Mouse (Mus musculus) forebrain, embryonic 10.5 days (tissue): ENCODE data around the gene Ptprd. TPM values are rescaled to one million over a fixed set of nuclear protein-coding genes. Genes with fewer than 3 reads are reported as not detected.

ENCODE experiments used
- DNase-seq: peaks from one replicate; pipeline ENCODE4 v3.0.0-alpha.2; 2017; ENCODE audit warnings: low spot score; ENCODE audit errors: extremely low spot score
- H3K27ac ChIP-seq: fragments of 300-500 bp; sonication (generic); 2 replicates; pipeline ENCODE4 v1.5.1; 2016; ENCODE audit warnings: mild to moderate bottlenecking
- H3K27me3 ChIP-seq: fragments of 300-500 bp; sonication (generic); 2 replicates; pipeline ENCODE4 v1.6.1; 2016; ENCODE audit warnings: mild to moderate bottlenecking; ENCODE audit not compliant: poor library complexity, severe bottlenecking
- H3K36me3 ChIP-seq: fragments of 300-500 bp; sonication (generic); replicated peaks from 2 replicates; pipeline ENCODE4 v1.6.1; 2016; ENCODE audit warnings: mild to moderate bottlenecking, moderate library complexity
- H3K4me1 ChIP-seq: fragments of 300-500 bp; sonication (generic); 2 replicates; pipeline ENCODE4 v1.6.1; 2016
- H3K4me3 ChIP-seq: fragments of 300-500 bp; sonication (generic); 2 replicates; pipeline ENCODE4 v1.5.1; 2016; ENCODE audit warnings: mild to moderate bottlenecking, moderate library complexity
- H3K9me3 ChIP-seq: fragments of 300-500 bp; sonication (generic); 2 replicates; pipeline ENCODE4 v1.6.1; 2016; ENCODE audit warnings: mild to moderate bottlenecking, moderate library complexity
- WGBS: fragments of 180-500 bp; shearing (Covaris S2); methylation state at CpG from one replicate; pipeline ENCODE4 v1.1.7; 2016; 5-methylcytosine and 5-hydroxymethylcytosine counted together
- polyA plus RNA-seq: library from polyadenylated mRNA; unstranded; fragments of >200 nt; fragmentation: Nextera tagmentation; extraction: Ambion mirVana; gene quantifications from 2 replicates; pipeline ENCODE4 v1.2.1, GENCODE M21; 2016

Ptprd gene
- polyA plus RNA-seq, 1 experiment from 2014 or later, result 12.2 TPM

DNA sequence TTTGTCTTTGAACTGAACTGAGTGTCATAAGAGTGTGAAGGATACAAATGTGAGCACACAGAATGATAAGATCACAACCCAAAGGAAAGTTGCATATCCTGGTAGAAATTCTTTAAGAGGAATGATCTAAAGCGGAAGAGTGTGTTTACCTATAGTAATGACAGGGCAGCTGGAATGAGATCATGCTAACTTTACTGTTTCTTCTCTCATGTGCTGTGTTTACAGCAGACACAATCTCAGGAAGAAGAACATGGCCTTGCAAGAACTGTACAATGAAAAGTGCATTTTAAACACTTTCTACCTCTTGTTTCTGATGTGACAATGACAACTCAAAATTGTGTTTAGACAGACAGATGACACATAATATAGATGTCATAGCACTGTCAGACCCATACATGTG, 1621.0 kb downstream of the Ptprd start:
- Histone ChIP-seq H3K27me3 (no peaks in the 10 kb centered on the region), H3K4me3 (no peak overlapping the region), H3K4me1 (no peaks in the 10 kb centered on the region), H3K9me3 (no peaks in the 10 kb centered on the region), H3K36me3 (no peaks in the 10 kb centered on the region), H3K27ac (no peak overlapping the region)
- WGBS, result 95% methylated on average over 1 of the region's 1 CpGs
- DNase-seq, result no peak

- no peaks in the 10 kb centered on the region for H3K36me3 ChIP-seq
- H3K27me3 ChIP-seq, result no peaks in the 10 kb centered on the region
- 88% methylated on average over 3 of the region's 3 CpGs for WGBS
- H3K27ac ChIP-seq, result no peak overlapping the region
- DNase-seq, result no peak
- no peaks in the 10 kb centered on the region for H3K4me1 ChIP-seq
- no peaks in the 10 kb centered on the region for H3K9me3 ChIP-seq
- no peak overlapping the region for H3K4me3 ChIP-seq
Measured at GRCm38 (mm10) chr4:76583025-76583424, 1628.7 kb downstream of the Ptprd start.

DNA sequence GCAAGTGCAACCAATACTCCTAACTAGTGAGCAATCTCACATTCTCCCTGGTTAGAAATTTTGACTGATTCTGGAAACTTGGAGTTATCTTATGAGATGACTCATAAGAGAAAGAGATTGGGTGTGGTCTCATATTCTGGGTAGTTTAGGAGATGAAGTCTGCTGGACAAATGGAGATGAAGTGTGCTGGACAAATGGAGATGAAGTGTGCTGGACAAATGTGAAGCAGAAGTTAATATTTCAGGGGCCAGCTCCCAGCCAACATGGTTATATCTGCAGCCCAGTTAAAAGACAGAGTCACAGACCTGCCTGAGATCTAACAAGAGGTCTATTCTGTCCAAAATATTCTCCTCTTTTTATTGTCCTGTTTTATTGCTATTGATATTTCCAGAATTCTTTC, 1645.8 kb downstream of the Ptprd start:
- H3K36me3 ChIP-seq, result no peaks in the 10 kb centered on the region
- no peaks in the 10 kb centered on the region for H3K9me3 ChIP-seq
- no peak overlapping the region for H3K27ac ChIP-seq
- H3K27me3 ChIP-seq, result no peaks in the 10 kb centered on the region
- no peaks in the 10 kb centered on the region for H3K4me1 ChIP-seq
- no peak overlapping the region for H3K4me3 ChIP-seq
- no peak for DNase-seq

DNA sequence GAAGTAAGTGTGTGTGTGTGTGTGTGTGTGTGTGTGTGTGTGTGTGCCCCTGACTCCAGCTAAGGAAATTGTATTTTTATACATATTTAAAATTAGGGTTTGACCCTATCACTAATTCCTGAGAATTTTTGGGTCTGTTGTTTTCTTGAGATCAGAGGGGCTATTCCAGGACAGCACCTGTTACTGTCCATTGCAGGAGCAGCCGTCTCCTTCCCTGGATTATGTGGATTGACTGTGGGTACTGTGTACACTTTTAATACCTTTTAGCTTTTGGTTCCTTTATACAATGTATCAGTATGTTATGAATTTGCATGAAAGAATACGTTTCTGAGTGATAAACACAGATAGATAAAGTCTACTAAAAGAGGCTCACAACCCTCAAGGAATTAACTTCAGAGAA, 1670.0 kb downstream of the Ptprd start:
- no peaks in the 10 kb centered on the region for H3K4me1 ChIP-seq
- no peaks in the 10 kb centered on the region for H3K27me3 ChIP-seq
- H3K4me3 ChIP-seq, result no peak overlapping the region
- 75% methylated on average over 2 of the region's 2 CpGs for WGBS
- DNase-seq, result no peak
- H3K36me3 ChIP-seq, result no peaks in the 10 kb centered on the region
- H3K9me3 ChIP-seq, result no peaks in the 10 kb centered on the region
- no peak overlapping the region for H3K27ac ChIP-seq

DNA sequence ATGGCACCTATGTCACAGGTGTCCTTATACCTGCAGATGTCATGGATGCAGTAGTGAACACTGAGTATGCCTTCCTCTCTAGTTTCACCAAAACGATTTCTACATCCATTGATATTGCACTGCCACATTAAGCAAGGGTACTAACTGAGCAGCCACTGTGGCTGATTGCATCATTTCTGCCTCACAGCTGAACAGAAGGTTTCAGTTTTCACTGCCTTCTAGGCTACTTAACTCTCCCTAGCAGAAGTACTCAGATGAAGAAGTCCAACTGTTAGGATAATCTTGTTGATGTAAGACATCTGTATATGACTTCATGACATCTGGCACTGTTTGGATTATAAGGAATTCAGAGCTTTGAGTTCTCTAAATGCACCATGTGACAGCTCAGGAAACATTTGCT, 1678.8 kb downstream of the Ptprd start:
- peaks cover 7% of the 10 kb centered on the region for H3K9me3 ChIP-seq
- H3K4me3 ChIP-seq, result no peak overlapping the region
- no peak overlapping the region for H3K27ac ChIP-seq
- no peaks in the 10 kb centered on the region for H3K27me3 ChIP-seq
- 77% methylated on average over 1 of the region's 1 CpGs for WGBS
- DNase-seq, result no peak
- no peaks in the 10 kb centered on the region for H3K4me1 ChIP-seq
- no peaks in the 10 kb centered on the region for H3K36me3 ChIP-seq

- no peaks in the 10 kb centered on the region for H3K4me1 ChIP-seq
- H3K27ac ChIP-seq, result no peak overlapping the region
- no peaks in the 10 kb centered on the region for H3K27me3 ChIP-seq
- peaks cover 7% of the 10 kb centered on the region for H3K9me3 ChIP-seq
- no peaks in the 10 kb centered on the region for H3K36me3 ChIP-seq
- H3K4me3 ChIP-seq, result no peak overlapping the region
- DNase-seq, result no peak
- 85% methylated on average over 3 of the region's 3 CpGs for WGBS
Measured at GRCm38 (mm10) chr4:76525281-76525680, 1686.5 kb downstream of the Ptprd start.

- Histone ChIP-seq H3K27ac (no peak overlapping the region), H3K27me3 (no peaks in the 10 kb centered on the region), H3K4me3 (no peak overlapping the region), H3K9me3 (no peaks in the 10 kb centered on the region), H3K4me1 (no peaks in the 10 kb centered on the region), H3K36me3 (no peaks in the 10 kb centered on the region)
- no peak for DNase-seq
- 27% methylated on average over 3 of the region's 3 CpGs for WGBS
Measured at GRCm38 (mm10) chr4:76503279-76503601, 1708.5 kb downstream of the Ptprd start.

DNA sequence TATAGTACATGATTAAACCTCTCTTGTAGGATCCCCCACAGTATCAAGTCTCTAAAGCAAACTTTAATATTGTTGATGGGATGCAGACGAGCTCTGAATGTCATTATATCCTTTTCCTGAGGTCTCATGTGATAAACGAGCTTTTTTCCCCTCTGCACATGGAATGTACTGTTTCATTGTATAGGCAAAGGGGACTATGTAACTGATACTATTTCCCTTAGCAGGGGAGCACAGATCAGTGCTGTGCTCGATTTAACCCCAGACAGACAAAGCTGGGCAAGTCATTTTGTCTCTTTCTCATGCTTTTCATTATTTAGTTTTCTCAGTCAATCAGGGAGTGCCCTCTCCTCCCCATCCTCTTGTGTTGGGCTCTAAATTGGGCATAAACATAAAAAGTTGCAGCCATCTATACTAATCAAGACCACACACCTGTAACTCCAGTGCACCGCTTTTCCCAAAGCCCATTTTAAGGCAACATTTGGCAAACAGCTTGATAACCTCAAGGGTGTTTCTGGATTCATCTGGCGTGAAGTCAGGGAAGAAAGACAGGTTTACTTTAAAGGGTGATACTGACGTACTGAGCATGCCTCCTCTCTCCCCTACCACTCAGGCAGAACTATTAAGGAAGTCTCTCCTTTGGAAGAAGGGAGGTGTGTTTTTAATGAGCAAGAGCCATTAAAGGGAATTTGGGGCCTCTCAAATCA, 1709.0 kb downstream of the Ptprd start:
- DNase-seq, result no peak
- no peaks in the 10 kb centered on the region for H3K4me1 ChIP-seq
- 56% methylated on average over 6 of the region's 6 CpGs for WGBS
- no peak overlapping the region for H3K27ac ChIP-seq
- H3K4me3 ChIP-seq, result no peak overlapping the region
- no peaks in the 10 kb centered on the region for H3K36me3 ChIP-seq
- H3K27me3 ChIP-seq, result no peaks in the 10 kb centered on the region
- H3K9me3 ChIP-seq, result no peaks in the 10 kb centered on the region

- no peak overlapping the region for H3K4me3 ChIP-seq
- no peaks in the 10 kb centered on the region for H3K9me3 ChIP-seq
- no peaks in the 10 kb centered on the region for H3K4me1 ChIP-seq
- DNase-seq, result no peak
- no peaks in the 10 kb centered on the region for H3K36me3 ChIP-seq
- H3K27me3 ChIP-seq, result no peaks in the 10 kb centered on the region
- no peak overlapping the region for H3K27ac ChIP-seq
- WGBS, result 82% methylated on average over 3 of the region's 3 CpGs
Measured at GRCm38 (mm10) chr4:76485848-76486247, 1725.9 kb downstream of the Ptprd start.

DNA sequence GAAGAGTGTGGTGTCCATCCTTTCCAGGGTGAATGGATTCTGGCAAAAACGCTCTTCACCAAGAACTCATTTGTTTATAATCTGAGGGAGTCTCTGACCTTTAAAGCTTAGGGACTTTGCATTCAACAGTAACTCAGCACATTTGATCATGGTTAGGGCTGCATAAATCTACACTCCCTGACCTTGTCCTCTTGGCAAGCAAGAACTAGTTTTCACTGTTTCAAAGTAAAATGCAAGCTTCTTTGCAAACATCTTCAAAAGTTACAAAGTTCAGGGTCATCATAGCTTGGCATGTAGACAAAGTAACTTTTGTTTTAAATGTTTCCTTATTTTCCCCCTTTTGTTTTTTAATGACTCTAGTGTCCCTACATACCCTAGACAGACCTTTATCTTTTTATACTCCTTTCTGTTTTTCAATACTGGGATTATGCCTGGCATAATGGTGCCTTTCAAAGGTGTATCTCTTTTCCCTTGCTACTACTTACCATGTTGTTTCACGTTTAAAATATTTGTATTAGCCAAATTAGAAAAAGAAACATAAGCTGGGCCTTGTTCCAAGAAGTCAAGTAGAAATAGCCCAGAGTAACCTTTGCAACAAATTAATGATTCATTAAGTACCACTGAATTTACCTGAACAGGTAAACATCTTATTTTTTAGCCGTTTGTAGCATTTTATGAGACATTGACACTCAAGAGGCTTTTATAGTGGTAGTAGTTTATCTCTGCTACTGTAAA, 1743.2 kb downstream of the Ptprd start:
- no peak for DNase-seq
- no peak overlapping the region for H3K27ac ChIP-seq
- H3K4me1 ChIP-seq, result no peaks in the 10 kb centered on the region
- 86% methylated on average over 3 of the region's 3 CpGs for WGBS
- no peaks in the 10 kb centered on the region for H3K27me3 ChIP-seq
- no peak overlapping the region for H3K4me3 ChIP-seq
- H3K36me3 ChIP-seq, result no peaks in the 10 kb centered on the region
- no peaks in the 10 kb centered on the region for H3K9me3 ChIP-seq

- DNase-seq, result no peak
- Histone ChIP-seq H3K4me3 (no peak overlapping the region), H3K36me3 (no peaks in the 10 kb centered on the region), H3K27me3 (no peaks in the 10 kb centered on the region), H3K27ac (no peak overlapping the region), H3K4me1 (peaks cover 9% of the 10 kb centered on the region; the same call in 1 of the 2 replicates), H3K9me3 (no peaks in the 10 kb centered on the region)
- 79% methylated on average over 1 of the region's 1 CpGs for WGBS
Measured at GRCm38 (mm10) chr4:76464682-76465081, 1747.1 kb downstream of the Ptprd start.

- Histone ChIP-seq H3K27ac (no peak overlapping the region), H3K9me3 (no peaks in the 10 kb centered on the region), H3K4me1 (peaks cover 24% of the 10 kb centered on the region), H3K27me3 (no peaks in the 10 kb centered on the region), H3K4me3 (no peak overlapping the region), H3K36me3 (no peaks in the 10 kb centered on the region)
- no peak for DNase-seq
- WGBS, result 85% methylated on average over 5 of the region's 5 CpGs
Measured at GRCm38 (mm10) chr4:76461336-76461735, 1750.4 kb downstream of the Ptprd start.

DNA sequence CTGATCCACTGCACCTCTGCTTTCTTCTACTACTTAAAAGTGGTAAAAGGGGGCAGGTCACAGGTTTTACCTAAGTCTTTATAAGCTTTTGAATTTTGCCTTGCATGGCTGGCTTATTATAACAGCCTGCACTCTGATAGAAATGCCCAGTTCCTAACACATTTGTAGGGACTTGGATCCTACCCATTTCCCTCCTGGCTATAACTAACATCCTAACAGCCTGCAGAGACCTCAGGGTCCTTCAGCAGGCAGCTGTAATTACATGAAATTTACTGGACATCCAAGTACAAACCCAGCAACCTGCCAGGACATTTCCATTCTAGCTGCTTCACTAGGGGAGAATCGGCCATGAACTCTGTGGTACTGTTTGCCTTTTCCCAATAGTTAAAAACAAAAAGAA, 1751.2 kb downstream of the Ptprd start:
- H3K9me3 ChIP-seq, result no peaks in the 10 kb centered on the region
- no peak for DNase-seq
- no peak overlapping the region for H3K4me3 ChIP-seq
- no peaks in the 10 kb centered on the region for H3K27me3 ChIP-seq
- WGBS, result 80% methylated on average over 1 of the region's 1 CpGs
- H3K27ac ChIP-seq, result no peak overlapping the region
- H3K36me3 ChIP-seq, result no peaks in the 10 kb centered on the region
- peaks cover 24% of the 10 kb centered on the region for H3K4me1 ChIP-seq
